Mouse (Mus musculus) R1 (cell line): ENCODE measurements around the gene Camk1.
"Not testable (repeated sequence)": the region's sequence is repeated elsewhere in the genome, so short reads cannot be mapped to it uniquely, and the experiment has no call there.

Source experiments
- DNase-seq: peaks from one replicate; pipeline ENCODE4 v3.0.0-alpha.2; 2018; ENCODE audit warnings: low read depth, low spot score

The Camk1 gene

DNA sequence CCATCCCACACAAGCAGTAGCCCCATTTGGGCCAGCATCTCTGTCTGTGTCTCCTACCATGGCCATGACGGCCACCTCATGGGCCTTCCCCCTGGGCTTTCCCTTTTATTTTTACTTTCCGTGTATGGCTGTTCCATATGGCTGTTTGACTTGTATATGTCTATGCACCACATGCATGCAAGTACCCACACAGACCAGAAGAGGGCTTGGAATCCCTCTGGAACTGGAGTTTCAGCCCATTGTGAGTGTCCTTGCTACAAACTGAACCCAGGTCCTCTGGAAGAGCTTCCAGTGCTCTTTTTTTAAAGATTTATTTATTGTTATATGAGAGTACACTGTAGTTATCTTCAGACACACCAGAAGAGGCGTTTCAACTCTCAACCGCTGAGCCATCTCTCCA is 17.7 kb upstream of the Camk1 start:
- peak; percentile 76 for DNase-seq

DNA sequence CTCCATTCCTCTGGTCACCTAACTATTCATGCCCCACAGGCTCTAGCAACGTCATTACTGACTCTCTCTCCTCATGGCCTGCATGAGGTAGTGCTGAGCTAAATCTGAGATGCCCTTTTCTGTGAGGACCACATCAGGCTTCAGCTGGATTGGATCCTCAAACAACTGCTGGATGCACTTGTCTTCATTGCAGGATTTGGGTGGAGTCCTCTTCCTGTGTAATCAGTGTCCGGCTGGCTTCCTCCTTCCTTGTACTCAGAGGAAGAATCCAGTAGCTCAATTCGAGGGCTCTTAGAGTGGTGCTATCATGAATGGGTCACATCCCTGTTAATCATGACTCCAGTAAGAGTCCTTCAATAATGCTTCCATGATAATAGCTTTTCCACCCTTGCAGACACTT is 9.9 kb upstream of the Camk1 start:
- DNase-seq, result no peak

DNA sequence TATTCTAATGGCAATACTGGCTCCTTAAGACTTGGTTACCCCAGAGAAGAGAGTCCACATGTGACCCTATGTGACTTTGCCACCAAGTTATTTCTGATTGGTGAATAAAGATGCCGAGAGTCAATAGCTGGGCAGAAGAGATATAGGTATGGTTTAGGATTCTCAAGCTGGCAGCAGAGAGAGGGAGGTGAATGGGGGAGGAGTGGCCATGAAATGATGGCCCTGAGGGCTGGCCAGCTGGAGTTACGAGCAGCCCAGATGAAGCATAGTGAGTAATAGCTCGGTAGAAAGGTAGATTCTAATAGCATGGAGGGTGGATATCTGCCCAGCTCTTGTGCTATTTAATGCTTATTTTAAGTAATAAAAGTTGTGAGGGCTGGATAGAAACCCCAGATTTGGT is 9.0 kb upstream of the Camk1 start:
- DNase-seq, result no peak

DNA sequence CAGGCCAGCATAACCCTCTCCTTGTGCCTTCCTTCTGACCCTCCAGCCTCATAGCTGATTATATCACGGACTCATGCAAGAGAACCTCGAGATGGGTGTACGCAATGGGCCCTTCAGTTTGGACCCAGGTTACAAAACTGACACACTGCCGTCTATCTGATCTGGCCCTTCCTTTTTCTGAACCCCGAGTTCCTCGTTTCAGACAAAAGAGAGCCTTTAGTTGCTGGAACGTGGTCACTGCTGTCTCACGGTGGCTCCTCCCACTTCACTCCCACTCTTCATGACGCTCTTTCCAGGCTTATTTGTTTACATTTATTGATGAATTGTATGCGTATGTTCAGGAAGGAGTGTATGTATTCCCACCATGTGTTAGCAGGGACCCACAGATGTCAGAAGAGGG is 7.9 kb upstream of the Camk1 start:
- DNase-seq, result no peak

- peak; percentile 88 for DNase-seq
Observed at GRCm38 (mm10) chr6:113351161-113351560, 7.4 kb upstream of the Camk1 start.

DNA sequence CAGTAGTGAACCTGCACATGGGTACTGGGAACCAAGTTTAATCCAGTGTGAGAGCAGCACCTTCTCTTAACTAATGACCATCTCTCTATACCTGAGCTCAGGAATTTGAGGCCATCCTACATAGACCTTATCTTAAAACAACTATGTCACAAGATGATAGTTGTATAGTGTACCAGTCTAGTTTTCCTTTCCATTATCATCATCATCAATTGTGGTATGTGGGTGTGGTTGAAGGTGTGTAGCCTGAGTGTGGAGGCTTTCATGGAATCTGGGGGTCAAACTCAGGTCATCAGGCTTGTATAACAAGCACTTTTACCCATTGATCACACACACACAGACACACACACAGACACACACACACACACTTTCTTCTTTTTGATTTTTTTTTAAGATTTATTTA is 6.8 kb upstream of the Camk1 start:
- DNase-seq, result peak; percentile 91

GRCm38 (mm10) chr6:113346897-113347296 is 3.1 kb upstream of the Camk1 start:
- DNase-seq, result peak; percentile 56

GRCm38 (mm10) chr6:113344321-113344720 is 537 bp upstream of the Camk1 start:
- no peak for DNase-seq

GRCm38 (mm10) chr6:113342297-113342696 is 1.5 kb downstream of the Camk1 start:
- DNase-seq, result no peak

DNA sequence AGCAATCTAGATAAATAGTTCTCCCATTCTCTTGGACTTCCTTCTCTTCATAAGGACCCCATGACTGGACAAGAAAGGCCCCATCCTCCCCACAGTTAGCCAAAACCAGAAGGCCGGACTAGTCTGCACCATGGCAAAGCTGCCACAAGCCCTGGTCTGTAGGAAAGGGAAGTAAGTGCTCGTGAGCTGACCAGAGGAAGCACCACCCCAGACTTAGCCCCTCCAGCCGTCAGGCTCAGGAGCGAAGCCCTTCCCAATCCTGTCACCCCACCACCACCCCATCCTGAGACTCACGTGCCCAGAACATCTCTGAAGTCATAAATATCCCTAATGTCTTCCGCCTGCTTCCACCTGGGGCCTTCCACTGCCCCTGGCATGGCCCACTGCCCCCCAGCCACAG is 2.2 kb downstream of the Camk1 start:
- DNase-seq, result no peak

DNA sequence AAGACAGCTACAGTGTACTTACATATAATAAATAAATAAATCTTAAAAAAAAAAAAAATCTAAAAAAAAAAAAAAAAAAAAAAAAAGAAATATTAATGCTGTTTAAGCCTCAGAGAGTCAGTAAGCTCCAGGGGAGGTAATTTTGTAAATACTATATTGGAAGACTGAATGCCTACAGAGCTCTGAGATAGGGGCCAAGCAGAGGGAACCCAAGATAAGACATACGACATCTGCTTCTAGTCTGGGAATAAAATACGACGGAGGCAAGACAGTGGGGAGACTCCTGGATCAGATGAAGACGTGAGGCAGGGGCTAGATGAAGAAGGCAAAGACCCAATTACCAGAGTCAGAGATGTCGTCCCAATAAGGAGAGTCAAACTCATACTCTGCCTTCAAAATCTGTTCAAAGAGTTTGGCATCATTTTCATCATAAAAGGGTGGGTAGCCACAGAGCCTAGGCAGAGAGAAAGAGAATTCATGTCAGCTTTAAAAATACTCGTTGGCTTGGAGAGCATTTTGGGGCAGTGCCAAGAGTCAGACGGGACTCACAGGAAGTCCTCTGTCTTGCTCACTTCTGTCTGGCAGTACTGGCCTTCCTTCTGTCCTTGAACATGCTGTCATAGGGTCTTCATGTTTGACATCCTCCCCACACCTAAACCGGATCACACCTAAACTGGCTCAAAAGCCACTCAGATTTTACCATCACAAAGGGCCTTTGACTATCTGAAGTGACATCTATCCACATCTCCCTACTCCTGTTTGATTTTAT is 6.7 kb downstream of the Camk1 start:
- no peak for DNase-seq

DNA sequence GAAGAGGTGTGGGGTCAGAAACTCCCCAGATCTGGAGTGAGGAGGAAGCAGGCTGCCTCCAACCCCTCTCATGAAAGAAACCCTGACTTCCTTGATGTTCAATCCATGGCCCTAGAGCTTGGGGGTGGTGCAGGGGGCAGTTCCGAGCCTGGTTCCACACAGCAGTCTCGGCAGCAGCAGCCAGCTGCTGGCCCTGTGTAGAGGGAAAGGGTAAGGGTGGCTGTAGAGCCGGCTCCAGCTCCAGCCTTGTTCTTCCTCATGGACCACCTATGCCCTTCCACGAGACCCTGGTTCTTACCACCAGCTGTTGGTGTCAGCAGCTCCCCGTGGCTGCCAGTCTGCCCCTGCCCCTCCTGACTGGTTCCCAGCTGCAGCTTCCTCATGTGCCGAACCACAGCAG is 9.6 kb downstream of the Camk1 start:
- DNase-seq, result no peak

DNA sequence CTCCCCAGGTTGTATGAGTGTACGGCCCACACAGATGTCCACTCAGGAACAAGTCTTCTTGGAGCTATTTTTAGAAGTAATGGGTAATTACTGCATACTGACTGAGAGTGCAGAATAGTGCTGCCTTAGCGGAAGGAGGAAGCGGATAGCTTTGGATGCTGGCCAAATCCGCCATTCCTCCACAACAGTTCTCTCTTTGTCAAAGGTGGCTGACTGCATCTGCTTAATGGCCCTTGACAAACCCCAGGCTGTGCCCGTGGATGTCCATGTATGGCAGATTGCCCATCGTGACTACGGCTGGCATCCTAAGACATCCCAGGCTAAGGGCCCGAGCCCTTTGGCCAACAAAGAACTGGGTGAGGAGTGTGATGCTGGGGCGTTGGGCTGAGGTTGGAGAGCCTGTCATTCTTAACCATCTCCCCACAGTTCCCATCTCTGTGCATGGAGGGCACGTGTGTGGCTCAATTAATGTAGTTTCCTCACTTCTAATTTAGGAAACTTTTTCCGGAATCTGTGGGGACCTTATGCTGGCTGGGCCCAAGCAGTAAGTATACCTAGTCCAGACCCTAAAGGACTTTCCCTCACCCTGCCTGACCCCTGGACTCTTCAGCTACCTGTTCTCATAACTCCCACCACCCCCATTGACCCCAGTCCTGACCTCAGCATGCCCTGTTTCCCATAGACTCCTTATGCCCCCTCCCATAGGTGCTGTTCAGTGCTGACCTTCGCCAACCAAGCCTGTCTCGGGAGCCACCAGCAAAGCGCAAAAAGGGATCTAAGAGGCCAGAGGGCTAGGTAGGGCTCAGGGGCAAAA is 10.4 kb downstream of the Camk1 start:
- no peak for DNase-seq

DNA sequence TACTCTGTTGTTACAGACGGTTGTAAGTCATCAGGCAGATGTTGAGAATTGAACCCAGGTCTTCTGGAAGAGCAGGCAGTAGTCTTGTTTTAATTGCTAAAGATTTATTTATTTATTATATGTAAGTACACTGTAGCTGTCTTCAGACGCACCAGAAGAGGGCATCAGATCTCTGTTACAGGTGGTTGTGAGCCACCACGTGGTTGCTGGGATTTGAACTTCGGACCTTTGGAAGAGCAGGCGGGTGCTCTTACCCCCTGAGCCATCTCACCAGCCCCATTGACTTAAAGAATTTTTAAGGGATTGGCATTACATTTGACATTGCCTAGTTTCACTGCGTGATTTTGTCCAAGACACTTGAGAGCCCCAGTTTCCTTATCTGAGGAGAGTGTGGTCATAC is 11.1 kb downstream of the Camk1 start:
- DNase-seq, result not testable (repeated sequence)

DNA sequence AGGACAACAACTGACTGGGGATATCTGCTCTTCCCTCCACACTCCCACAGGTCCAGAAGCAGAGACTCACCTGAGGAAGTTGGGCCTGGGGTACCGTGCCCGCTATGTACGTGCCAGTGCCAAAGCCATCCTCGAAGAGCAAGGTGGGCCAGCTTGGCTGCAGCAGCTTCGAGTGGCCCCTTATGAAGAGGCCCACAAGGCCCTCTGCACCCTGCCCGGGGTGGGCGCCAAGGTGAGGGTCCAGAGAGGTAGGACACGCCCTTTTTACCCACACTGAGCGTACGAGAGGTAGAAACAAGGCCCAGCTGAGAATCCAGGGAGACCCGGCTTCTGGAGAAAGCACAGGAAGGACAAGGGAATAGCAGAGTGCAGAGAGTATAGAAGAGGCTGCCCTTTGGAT is 12.1 kb downstream of the Camk1 start:
- DNase-seq, result no peak

GRCm38 (mm10) chr6:113330547-113330946 is 13.2 kb downstream of the Camk1 start:
- DNase-seq, result peak; percentile 41

- DNase-seq, result no peak
Observed at GRCm38 (mm10) chr6:113329396-113329795, 14.4 kb downstream of the Camk1 start.

- DNase-seq, result peak; percentile 100
Observed at GRCm38 (mm10) chr6:113326533-113327315, 17.1 kb downstream of the Camk1 start, which contains the start of gene Ogg1. TSS of gene Ogg1 (plus strand) at chr6:113326972.

- DNase-seq, result no peak
Observed at GRCm38 (mm10) chr6:113315972-113316371, 27.8 kb downstream of the Camk1 start.

DNA sequence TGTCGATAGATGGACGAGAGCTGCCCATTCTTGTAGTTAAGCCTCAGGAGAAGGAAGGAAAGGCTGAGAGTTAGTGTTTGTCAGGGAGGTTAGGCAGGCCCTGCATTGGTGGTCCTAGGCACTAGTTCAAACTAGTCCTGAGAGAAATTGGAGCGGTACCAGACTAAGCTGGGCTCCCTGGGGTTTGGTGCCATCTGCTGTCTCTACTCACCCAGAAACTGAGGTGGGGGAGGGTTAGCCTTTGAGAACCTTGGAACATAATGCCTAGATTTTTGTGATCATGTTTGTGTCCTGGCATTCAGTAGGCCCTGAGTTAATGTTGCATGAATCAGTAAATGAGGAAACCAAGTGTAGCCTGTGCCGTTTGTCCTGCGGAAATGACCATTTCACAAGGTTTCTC is 35.6 kb downstream of the Camk1 start:
- peak; percentile 36 for DNase-seq

DNA sequence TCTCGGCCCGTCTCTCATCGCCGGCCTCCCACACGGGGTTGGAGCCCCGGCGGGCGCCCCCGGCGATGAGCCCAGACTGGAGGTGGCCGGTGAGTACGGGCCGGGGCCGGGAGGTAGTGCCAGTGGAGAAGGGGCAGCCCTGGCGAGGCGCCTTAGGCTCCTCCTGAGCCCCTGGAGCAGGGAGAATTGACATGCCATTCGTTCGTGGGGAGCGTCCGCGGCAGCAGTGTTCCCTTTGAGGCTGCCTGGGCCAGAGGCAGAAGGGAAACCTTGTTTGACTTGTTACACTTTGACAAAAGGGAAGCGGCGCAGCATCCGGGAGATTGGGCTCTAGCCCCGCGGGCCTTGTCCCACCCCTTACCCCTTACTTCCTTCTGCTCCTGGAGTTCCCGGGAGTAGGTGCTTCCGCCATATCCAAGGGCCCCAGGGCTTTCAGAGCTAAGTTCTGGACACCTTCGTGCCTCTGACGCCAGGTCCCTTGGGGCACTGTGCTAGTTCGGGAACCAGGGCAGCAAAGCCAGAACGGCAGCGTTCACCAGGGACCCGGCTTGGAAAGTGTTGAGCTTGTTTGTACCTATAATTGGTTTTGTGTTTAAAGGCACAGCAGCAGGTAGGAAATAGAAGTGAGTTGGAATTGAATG is 36.2 kb downstream of the Camk1 start:
- DNase-seq, result peak; percentile 77

DNA sequence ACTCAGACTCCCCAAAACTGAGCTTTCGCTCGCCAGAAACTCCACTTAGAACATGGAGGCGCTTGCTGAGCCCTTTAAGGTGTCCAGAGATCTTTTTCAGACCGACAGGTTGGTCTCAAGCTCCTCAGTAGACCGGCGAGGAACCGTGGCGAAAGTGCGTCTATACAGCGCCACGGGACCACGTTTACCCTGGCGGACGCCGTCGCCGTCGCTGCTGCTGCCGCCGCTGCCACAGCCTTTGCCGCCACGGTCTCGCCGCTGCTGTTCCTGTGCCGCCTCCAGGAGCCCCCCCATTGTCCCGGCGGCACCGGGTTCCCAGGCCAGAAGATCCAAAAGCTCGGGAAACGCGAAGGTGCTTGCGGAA is 36.8 kb downstream of the Camk1 start, which contains the start of gene Brpf1:
Gene Brpf1 (plus strand): TSS at position 152 of the 364 bp plus-strand sequence.
- DNase-seq, result no peak
